Mouse (Mus musculus) c-Kit-positive CD71-positive TER-119-negative erythroid progenitor cells, embryonic 14.5 days (primary cell): ENCODE measurements around the gene Olfr1293-ps.

Experiments used
- DNase-seq: peaks from one replicate; pipeline ENCODE4 v3.0.0-alpha.2; 2013; ENCODE audit warnings: low read depth

Gene Olfr1293-ps

DNA sequence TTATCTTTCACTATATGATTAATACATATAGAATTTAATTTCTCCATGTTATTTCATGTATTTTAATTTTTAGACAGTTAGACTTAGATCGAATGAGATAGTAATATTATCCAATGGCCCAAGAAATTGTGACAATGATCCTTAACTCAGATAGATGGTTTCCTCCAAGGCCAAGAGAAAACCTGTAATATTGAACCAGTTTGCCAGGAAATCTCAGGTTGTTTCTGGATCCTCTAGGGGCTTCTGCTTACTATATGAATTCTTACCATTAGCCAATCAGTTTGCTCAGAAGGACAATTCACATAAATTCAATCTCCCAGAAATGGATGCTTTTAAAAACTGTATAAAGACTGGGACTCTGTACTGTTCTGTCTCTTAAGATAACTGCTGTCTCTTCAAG is at the start of gene Olfr1293-ps:
Gene Olfr1293-ps (plus strand): TSS at position 301 of the 400 bp plus-strand sequence.
- DNase-seq = no peak

- DNase-seq = no peak
Measured at GRCm38 (mm10) chr2:111480519-111480918, 44.5 kb upstream of the Olfr1293-ps start, which contains the start of gene Olfr1289. Olfr1289 (plus strand) TSS chr2:111480819.

GRCm38 (mm10) chr2:111493729-111494128 is 31.3 kb upstream of the Olfr1293-ps start, which contains the start of gene Olfr1290:
Olfr1290 (minus strand) TSS chr2:111493829.
- no peak for DNase-seq

DNA sequence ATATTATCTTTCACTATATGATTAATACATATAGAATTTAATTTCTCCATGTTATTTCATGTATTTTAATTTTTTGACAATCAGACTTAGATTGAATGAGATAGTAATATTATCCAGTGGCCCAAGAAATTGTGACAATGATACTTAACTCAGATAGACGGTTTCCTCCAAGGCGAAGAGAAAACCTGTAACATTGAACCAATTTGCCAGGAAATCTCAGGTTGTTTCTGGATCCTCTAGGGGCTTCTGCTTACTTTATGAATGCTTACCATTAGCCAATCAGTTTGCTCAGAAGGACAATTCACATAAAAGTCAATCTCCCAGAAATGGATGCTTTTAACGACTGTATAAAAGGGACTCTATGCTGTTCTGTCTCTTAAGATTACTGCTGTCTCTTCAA is 28.1 kb upstream of the Olfr1293-ps start, which contains the start of gene Olfr1291-ps1:
Gene Olfr1291-ps1 (plus strand): TSS at position 301 of the 400 bp plus-strand sequence.
- no peak for DNase-seq

DNA sequence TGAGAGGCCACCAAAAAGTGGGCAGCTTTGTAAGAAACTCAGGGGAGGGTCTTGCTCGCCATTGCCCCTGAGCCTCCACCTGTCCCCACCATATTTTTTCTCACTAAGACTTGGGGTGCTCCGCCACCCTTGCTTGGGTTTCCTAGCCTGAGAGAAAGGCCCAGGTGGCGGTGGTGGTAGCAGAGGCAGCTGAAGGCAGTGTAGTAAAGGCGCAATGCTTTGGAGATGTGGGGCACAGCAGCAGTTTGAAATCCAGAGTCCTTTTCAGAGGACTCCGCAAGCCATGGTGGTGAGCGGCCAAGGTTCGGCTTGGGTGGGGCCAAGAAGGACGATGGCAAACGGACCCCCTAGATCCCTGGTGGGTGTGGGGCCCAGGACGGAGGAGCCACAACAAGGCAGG is 7.6 kb upstream of the Olfr1293-ps start:
- DNase-seq = no peak

DNA sequence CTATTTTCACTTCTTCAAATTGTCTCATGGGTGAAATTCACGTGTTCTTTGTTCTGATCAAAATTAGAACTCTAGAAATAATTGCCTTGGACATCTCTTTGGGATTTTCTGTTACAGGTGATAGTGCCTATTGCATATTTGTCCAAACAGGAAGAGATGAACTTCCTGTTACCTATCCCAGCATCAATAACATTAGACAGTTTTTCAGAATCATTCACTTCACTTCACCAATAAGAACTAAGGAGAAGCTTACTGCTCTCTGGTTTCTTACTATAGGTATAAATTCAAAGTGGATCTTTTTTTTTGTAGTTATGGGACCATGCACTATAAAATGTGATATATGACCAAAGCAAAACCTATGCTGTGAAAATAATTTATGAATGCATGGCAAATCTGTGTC is 15.2 kb downstream of the Olfr1293-ps start, which contains the start of gene Olfr1294:
Gene Olfr1294 (minus strand): TSS at position 101 of the 400 bp plus-strand sequence.
- DNase-seq = no peak

GRCm38 (mm10) chr2:111569581-111569980 is 44.6 kb downstream of the Olfr1293-ps start, which contains the start of gene Olfr1295:
Olfr1295 (minus strand) TSS chr2:111569681.
- DNase-seq = no peak
